Mouse (Mus musculus): ENCODE data around the gene Tgfb3.

- TF ChIP-seq POLR2A (IDR thresholded peaks at IDR 0.05; ENCODE audit: borderline replicate concordance, control insufficient read depth, low read depth, low read length) (no peak), CTCF (IDR thresholded peaks at IDR 0.05; ENCODE audit: control insufficient read depth, insufficient read depth, low read length) (no peak)
These were observed 24.6 kb upstream of the Tgfb3 start for GRCm38 (mm10) chr12:86103391-86103790.
